Mouse (Mus musculus): ENCODE measurements around the gene Psat1. TPM values are rescaled to one million over a fixed set of nuclear protein-coding genes. Genes with fewer than 3 reads are reported as not detected.

The Psat1 gene
- 3.6 TPM for polyA plus RNA-seq (2014; fragmentation: Illumina TruSeq; extraction: RNeasy Lipid Tissue Mini Kit (QIAGEN cat#74804); ENCODE audit: low read depth, low replicate concordance)

DNA sequence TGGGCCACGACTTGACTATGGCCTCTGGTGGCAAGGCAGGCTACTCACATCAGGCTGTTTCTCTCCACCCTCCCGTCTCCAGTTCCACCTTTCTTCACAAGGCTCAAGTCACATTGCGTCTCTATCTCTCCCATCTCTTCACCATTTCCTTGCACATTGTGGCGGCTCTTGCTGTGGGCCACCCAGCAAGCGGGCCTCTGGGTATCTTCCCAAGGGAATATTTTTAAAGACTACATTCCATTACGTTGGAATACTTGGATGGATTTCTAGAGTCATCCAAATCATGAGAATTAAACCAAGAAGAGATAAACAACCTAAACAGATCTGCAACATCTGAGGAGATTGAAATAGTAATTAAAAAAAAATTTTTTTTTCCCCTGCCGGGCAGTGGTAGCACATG is at the start of gene Psat1:
Psat1 (minus strand) TSS at position 101 of the 400 bp plus-strand sequence.

DNA sequence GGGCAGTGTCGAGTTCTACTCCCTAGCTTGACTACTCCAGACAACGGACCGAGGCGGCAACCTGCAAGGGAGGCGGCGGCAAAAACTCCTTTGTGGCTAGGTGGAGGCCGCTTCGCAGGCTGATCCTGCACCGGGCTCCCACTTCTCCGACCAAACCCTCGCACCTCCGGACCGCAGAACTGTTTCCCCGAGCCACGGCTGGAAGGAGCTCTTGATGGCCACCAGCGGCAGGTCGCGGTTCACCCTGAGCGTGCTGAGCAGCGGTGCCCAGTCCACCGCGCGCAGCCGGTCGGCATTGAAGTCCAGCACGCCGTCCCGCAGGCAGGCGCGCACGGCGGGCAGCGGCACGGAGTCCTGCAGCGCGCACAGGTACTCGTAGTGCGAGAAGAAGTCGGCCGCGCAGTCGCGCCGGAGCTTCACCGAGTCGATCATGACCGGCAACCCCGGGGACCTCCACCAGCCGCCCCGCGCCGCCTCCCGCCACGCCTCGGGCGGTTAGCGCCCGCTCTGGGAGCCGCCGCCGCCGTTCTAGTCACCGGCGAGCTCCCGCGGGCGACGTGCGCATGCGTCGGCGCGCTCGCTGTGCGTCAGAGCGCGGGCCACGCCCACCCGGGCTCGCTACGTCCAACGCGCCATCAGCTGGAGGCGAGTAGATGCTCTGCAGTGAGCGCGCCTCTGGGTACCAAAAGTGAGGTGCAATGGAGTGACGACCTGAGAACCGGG is 37.5 kb upstream of the Psat1 start, which contains the start of gene Cep78:
Cep78 (minus strand) TSS at position 541 of the 723 bp plus-strand sequence.

Other genes with a start within 250 kb of the Psat1 start
- gene Cep78, start 37.7 kb upstream of the Psat1 start, polyA plus RNA-seq (2014; fragmentation: Illumina TruSeq; extraction: RNeasy Lipid Tissue Mini Kit (QIAGEN cat#74804); ENCODE audit: low read depth, low replicate concordance): 3.9 TPM
- gene Gnaq, start 185.5 kb upstream of the Psat1 start, polyA plus RNA-seq (2014; fragmentation: Illumina TruSeq; extraction: RNeasy Lipid Tissue Mini Kit (QIAGEN cat#74804); ENCODE audit: low read depth, low replicate concordance): 15.2 TPM

Measured in heart, adult 10 weeks (tissue).